Mouse (Mus musculus): Measurements from ENCODE around the gene Fndc3b.
"Not testable (repeated sequence)": the region's sequence is repeated elsewhere in the genome, so short reads cannot be mapped to it uniquely, and the experiment has no call there.

Fndc3b gene

GRCm38 (mm10) chr3:27503279-27504038 is 207.6 kb downstream of the Fndc3b start:
- DNase-seq (ENCODE audit: low spot score), result no peak

GRCm38 (mm10) chr3:27495296-27496073 is 215.6 kb downstream of the Fndc3b start:
- DNase-seq (ENCODE audit: low spot score), result no peak

- DNase-seq (ENCODE audit: low spot score), result no peak
Observed at GRCm38 (mm10) chr3:27494698-27495097, 216.4 kb downstream of the Fndc3b start.

GRCm38 (mm10) chr3:27494066-27494465 is 217.0 kb downstream of the Fndc3b start:
- peak; percentile 94 for DNase-seq (ENCODE audit: low spot score)

GRCm38 (mm10) chr3:27491821-27492220 is 219.3 kb downstream of the Fndc3b start:
- peak; percentile 84 for DNase-seq (ENCODE audit: low spot score)

- no peak for DNase-seq (ENCODE audit: low spot score)
Observed at GRCm38 (mm10) chr3:27491367-27491766, 219.7 kb downstream of the Fndc3b start.

- no peak for DNase-seq (ENCODE audit: low spot score)
Observed at GRCm38 (mm10) chr3:27490891-27491290, 220.2 kb downstream of the Fndc3b start.

- no peak for DNase-seq (ENCODE audit: low spot score)
Observed at GRCm38 (mm10) chr3:27489550-27489949, 221.6 kb downstream of the Fndc3b start.

- DNase-seq (ENCODE audit: low spot score), result no peak
Observed at GRCm38 (mm10) chr3:27485141-27485540, 226.0 kb downstream of the Fndc3b start.

GRCm38 (mm10) chr3:27484698-27485097 is 226.4 kb downstream of the Fndc3b start:
- no peak for DNase-seq (ENCODE audit: low spot score)

GRCm38 (mm10) chr3:27483762-27484161 is 227.3 kb downstream of the Fndc3b start:
- DNase-seq (ENCODE audit: low spot score), result peak; percentile 48

GRCm38 (mm10) chr3:27483321-27483720 is 227.8 kb downstream of the Fndc3b start:
- DNase-seq (ENCODE audit: low spot score), result no peak

GRCm38 (mm10) chr3:27481738-27482137 is 229.4 kb downstream of the Fndc3b start:
- DNase-seq (ENCODE audit: low spot score), result no peak

GRCm38 (mm10) chr3:27479378-27479777 is 231.7 kb downstream of the Fndc3b start:
- DNase-seq (ENCODE audit: low spot score), result no peak

- no peak for DNase-seq (ENCODE audit: low spot score)
Observed at GRCm38 (mm10) chr3:27478563-27479156, 232.4 kb downstream of the Fndc3b start.

- DNase-seq (ENCODE audit: low spot score), result not testable (repeated sequence)
Observed at GRCm38 (mm10) chr3:27477749-27478148, 233.4 kb downstream of the Fndc3b start.

- DNase-seq (ENCODE audit: low spot score), result no peak
Observed at GRCm38 (mm10) chr3:27475899-27476298, 235.2 kb downstream of the Fndc3b start.

- DNase-seq (ENCODE audit: low spot score), result peak; percentile 36
Observed at GRCm38 (mm10) chr3:27473801-27474599, 237.1 kb downstream of the Fndc3b start.

GRCm38 (mm10) chr3:27472846-27473245 is 238.3 kb downstream of the Fndc3b start:
- no peak for DNase-seq (ENCODE audit: low spot score)

- DNase-seq (ENCODE audit: low spot score), result no peak
Observed at GRCm38 (mm10) chr3:27470781-27471180, 240.3 kb downstream of the Fndc3b start.

- no peak for DNase-seq (ENCODE audit: low spot score)
Observed at GRCm38 (mm10) chr3:27469971-27470370, 241.1 kb downstream of the Fndc3b start.

- peak; percentile 34 for DNase-seq (ENCODE audit: low spot score)
Observed at GRCm38 (mm10) chr3:27467505-27468020, 243.5 kb downstream of the Fndc3b start.

Measured in adipocyte (in vitro differentiated cells).